Mouse (Mus musculus) layer of hippocampus, postnatal 10 days (tissue): ENCODE measurements around the gene Wdr34. TPM values are rescaled to one million over a fixed set of nuclear protein-coding genes. Genes with fewer than 3 reads are reported as not detected.

ENCODE experiments used
- DNase-seq, 2 experiments: peaks; one replicate each; pipeline ENCODE4 v3.0.0; 2021; ENCODE audit warnings: low spot score in 2 of 2
- microRNA-seq, 2 experiments: library from miRNA; unstranded; fragments of <30 nt; microRNA quantifications; one replicate each; pipeline ENCODE4 v1.2.0; 2021
- total RNA-seq, 2 experiments: library from RNA; stranded (reverse); gene quantifications; 2 replicates each; pipeline ENCODE4 v1.2.3; 2021

The Wdr34 gene
- total RNA-seq, 2 experiments from 2014 or later, result 42.2 to 46.3 TPM

GRCm38 (mm10) chr2:30037762-30038161 is 10.9 kb downstream of the Wdr34 start:
- DNase-seq, result no peak

- DNase-seq, result peak; percentile 36 to 43
Observed at GRCm38 (mm10) chr2:30032957-30033356, 15.7 kb downstream of the Wdr34 start.

DNA sequence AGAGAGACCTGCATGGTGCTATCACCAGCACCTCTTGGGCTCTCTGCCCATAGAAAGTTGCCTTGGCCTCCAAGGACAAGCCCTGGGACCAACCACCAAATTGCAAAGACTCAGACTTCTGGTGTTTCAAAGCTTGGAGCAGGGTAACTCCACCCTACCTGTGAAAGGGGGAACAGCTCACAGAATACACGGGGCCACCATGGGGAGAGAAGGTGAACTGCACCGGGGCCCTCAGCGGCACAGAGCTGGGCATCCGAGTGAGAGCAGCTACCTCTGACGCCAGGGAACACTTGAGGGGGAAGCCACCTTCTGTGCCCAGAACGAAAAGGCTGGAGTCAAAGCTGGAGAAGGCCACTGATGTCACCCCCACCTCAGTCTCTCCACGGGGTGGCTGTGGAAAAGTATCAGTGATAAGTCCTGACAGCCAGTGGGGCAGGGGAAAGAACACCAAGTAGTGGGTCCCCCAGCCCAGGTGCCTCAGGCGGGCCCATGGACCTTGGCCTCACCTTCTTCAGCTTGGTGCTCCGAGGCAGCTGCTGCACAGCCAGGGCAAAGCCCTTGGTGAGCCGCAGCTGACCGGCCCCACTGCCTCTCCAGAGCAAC is 16.3 kb downstream of the Wdr34 start:
- DNase-seq, result peak; percentile 36 to 44

GRCm38 (mm10) chr2:30026997-30027396 is 21.7 kb downstream of the Wdr34 start:
- DNase-seq, result peak in 1 of 2 experiments; percentile 22

GRCm38 (mm10) chr2:30025454-30025853 is 23.2 kb downstream of the Wdr34 start:
- DNase-seq, result no peak

- no peak for DNase-seq
Observed at GRCm38 (mm10) chr2:30014326-30014966, 34.2 kb downstream of the Wdr34 start.

- DNase-seq, result peak; percentile 72 to 75
Observed at GRCm38 (mm10) chr2:30010840-30011281, 37.8 kb downstream of the Wdr34 start.

DNA sequence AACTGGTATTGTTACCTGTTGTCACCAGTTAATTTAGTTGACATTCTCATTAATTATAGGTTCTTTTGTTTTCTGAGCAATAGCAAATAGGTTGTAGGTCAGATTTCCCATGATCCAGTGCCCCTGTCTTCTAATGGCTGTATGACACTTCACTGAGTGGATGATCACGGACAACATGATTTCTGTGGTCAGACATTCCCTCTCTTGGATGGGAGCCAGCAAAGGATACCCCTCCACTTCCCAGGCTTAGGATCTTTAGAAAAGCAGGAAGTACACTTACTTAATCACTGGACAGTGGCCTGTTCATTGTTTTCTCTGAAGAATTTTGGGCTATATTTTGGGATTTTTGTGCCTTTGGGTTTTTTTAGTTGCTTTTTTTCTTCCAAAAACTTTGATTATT is 39.6 kb downstream of the Wdr34 start:
- no peak for DNase-seq

DNA sequence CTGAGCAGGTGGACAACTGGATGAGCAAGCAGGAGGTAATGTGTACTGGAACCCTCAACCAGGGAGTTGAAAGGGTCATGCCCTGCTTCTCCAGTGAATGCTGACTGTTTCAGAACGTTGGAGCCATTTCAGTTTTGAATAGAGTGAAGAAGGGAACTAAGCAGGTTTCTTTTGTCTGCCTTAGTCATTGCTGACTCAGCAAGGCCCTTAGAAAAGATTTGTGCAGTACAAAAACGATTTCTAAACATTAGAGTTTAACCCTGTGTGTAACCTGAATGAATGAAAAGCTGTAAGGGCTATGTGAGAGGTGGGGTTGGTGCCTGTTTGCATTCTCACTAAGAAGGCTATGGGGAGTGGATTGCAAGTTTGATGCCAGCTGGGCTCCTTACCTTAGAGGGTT is 56.7 kb downstream of the Wdr34 start:
- DNase-seq, result no peak

Small RNAs within 50 kb of the gene (microRNA-seq; reads per million reads assigned to microRNA genes)
- gene Mir6997, result 4.5 reads per million in 2 experiments

Other genes starting within 250 kb of the Wdr34 start
- gene Slc27a4, start 246.2 kb downstream of the Wdr34 start, total RNA-seq, result 10 to 100 TPM; 88.9 to 94.0 TPM
- 10 to 100 TPM; 42.4 to 55.0 TPM for gene Urm1, start 228.8 kb downstream of the Wdr34 start, total RNA-seq
- gene Cercam, start 179.7 kb downstream of the Wdr34 start, total RNA-seq, result 10 to 100 TPM; 11.9 to 15.0 TPM
- gene Odf2, start 159.7 kb downstream of the Wdr34 start, total RNA-seq, result 100 to 1,000 TPM; 105 to 119 TPM
- gene Gle1, start 113.5 kb downstream of the Wdr34 start, total RNA-seq, result 10 to 100 TPM; 43.4 to 45.0 TPM
- 1,000 to 10,000 TPM in 1 of 2 experiments, 100 to 1,000 TPM in 1; 939 to 1,018 TPM for gene Sptan1, start 83.3 kb downstream of the Wdr34 start, total RNA-seq
- 100 to 1,000 TPM; 231 to 233 TPM for gene Set, start 8.5 kb upstream of the Wdr34 start, total RNA-seq
- 1 to 10 TPM; 1.8 to 2.2 TPM for gene Pkn3, start 28.8 kb upstream of the Wdr34 start, total RNA-seq
- 10 to 100 TPM; 19.6 to 19.7 TPM for gene Zdhhc12, start 44.8 kb upstream of the Wdr34 start, total RNA-seq
- gene Zer1, start 75.7 kb upstream of the Wdr34 start, total RNA-seq, result 100 to 1,000 TPM; 121 to 126 TPM
- 10 to 100 TPM; 72.6 to 73.5 TPM for gene Tbc1d13, start 84.9 kb upstream of the Wdr34 start, total RNA-seq
- 10 to 100 TPM; 23.4 to 24.6 TPM for gene Endog, start 122.6 kb upstream of the Wdr34 start, total RNA-seq
- gene Spout1, start 129.6 kb upstream of the Wdr34 start, total RNA-seq, result 10 to 100 TPM; 31.2 to 35.3 TPM
- 10 to 100 TPM; 16.4 to 17.6 TPM for gene Kyat1, start 157.0 kb upstream of the Wdr34 start, total RNA-seq
- gene Lrrc8a, start 188.8 kb upstream of the Wdr34 start, total RNA-seq, result 10 to 100 TPM; 54.0 to 55.9 TPM
- gene Gm28035, start 191.7 kb upstream of the Wdr34 start, total RNA-seq, result 1 to 10 TPM; 5.8 to 7.2 TPM
- gene Phyhd1, start 217.3 kb upstream of the Wdr34 start, total RNA-seq, result 10 to 100 TPM; 16.9 to 19.2 TPM
- gene Gm28038, start 232.2 kb upstream of the Wdr34 start, total RNA-seq, result not detected
- gene Dolk, start 237.5 kb upstream of the Wdr34 start, total RNA-seq, result 10 to 100 TPM; 23.8 to 24.4 TPM
- gene Nup188, start 237.5 kb upstream of the Wdr34 start, total RNA-seq, result 10 to 100 TPM; 24.6 to 30.1 TPM